Mouse (Mus musculus): ENCODE results near the gene Rspo3. TPM values are rescaled to one million over a fixed set of nuclear protein-coding genes. Genes with fewer than 3 reads are reported as not detected.

The Rspo3 gene
- polyA plus RNA-seq, 1 experiment from 2014 or later: 14.2 TPM

DNA sequence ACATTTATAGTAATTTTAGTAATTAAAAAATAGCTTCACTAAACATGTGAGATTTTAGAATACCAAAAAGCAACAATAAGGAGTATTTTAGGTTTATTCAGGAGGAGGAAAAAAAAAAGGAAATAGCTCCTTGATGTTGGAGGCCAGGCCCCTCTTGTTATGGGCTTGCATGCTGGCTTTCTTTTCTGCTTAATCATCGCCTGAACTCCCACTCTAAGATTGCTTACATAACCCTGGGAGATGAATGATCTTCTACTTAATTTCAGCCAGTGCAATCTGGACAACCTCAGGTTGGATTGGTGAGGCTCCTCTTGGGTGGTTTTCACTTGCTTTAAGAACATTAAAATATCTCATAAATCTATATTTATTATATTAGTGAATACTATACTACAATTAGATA lies 54.7 kb downstream of the Rspo3 start:
- H3K4me2 ChIP-seq (ENCODE audit: low read depth, low read length): no peak overlapping the region

DNA sequence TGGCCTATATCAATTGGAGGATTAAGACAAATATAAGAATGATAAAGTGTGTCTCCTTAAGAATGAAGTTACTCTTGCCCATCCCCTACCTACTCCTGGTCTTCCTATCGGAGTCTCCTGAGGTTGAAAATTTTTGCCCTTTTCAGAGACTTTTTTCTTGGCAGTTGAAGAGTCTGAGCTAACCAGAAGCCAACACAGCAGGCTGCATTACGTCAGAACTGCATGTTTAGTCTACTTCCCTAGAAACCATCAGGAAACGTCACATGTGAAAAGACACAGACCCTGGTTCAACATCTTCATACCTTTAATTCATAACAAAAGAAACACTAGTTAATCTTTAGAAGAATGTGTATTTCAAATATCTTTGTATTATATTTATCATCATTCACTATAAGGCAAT lies 56.3 kb downstream of the Rspo3 start:
- ATAC-seq (replicated peaks; ENCODE audit: insufficient number of reproducible peaks, low FRiP score, low TSS enrichment, low read depth) (no peak), DNase-seq (ENCODE audit: low spot score) (no peak)
- Histone ChIP-seq H3K36me3 (replicated peaks; ENCODE audit: control insufficient read depth, insufficient read depth, low read depth, low read length) (no peaks in the 10 kb centered on the region), H3K27ac (replicated peaks; ENCODE audit: low read depth, low read length) (no peak overlapping the region), H3K27me3 (ENCODE audit: control insufficient read depth, insufficient read depth, low read length) (no peaks in the 10 kb centered on the region), H3K9ac (replicated peaks; ENCODE audit: low read length) (no peak overlapping the region), H3K4me3 (ENCODE audit: low read depth, low read length) (no peak overlapping the region), H3K4me2 (ENCODE audit: low read depth, low read length) (no peak overlapping the region), H3K9me3 (replicated peaks; ENCODE audit: control insufficient read depth, low read length) (no peaks in the 10 kb centered on the region), H3K4me1 (ENCODE audit: control insufficient read depth, insufficient read depth, low read length) (no peaks in the 10 kb centered on the region)
- 73% methylated on average over 3 of the region's 3 CpGs for WGBS

More for the DNA sequence above, 54.7 kb downstream of the Rspo3 start:
- H3K4me3 ChIP-seq (ENCODE audit: low read depth, low read length): no peak overlapping the region
- H3K27ac ChIP-seq (replicated peaks; ENCODE audit: low read depth, low read length): no peak overlapping the region
- no peak for DNase-seq (ENCODE audit: low spot score)
- H3K9ac ChIP-seq (replicated peaks; ENCODE audit: low read length): no peak overlapping the region
- 47% methylated on average over 1 of the region's 1 CpGs for WGBS
- no peaks in the 10 kb centered on the region for H3K9me3 ChIP-seq (replicated peaks; ENCODE audit: control insufficient read depth, low read length)
- ATAC-seq (replicated peaks; ENCODE audit: insufficient number of reproducible peaks, low FRiP score, low TSS enrichment, low read depth): no peak
- H3K36me3 ChIP-seq (replicated peaks; ENCODE audit: control insufficient read depth, insufficient read depth, low read depth, low read length): no peaks in the 10 kb centered on the region
- H3K27me3 ChIP-seq (ENCODE audit: control insufficient read depth, insufficient read depth, low read length): no peaks in the 10 kb centered on the region
- no peaks in the 10 kb centered on the region for H3K4me1 ChIP-seq (ENCODE audit: control insufficient read depth, insufficient read depth, low read length)

DNA sequence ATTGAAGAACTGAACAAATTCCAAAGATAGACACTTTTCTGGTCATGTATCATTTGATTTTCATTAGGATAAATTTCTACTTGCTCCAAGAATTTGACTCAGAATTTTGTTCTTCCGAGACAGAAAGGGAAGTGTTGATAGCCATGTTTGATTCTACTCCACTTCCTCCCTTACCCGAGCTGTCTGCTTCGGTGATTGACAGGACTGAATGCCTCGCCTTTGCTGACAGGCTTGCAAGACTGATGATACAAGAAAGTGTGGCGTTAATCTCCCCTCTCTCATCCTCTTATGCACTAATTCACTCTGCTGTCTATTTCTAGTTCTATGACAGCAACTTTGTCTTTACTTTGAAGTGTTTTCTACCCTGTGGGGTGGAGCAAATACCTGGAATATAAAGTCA lies 65.2 kb downstream of the Rspo3 start:
- DNase-seq (ENCODE audit: low spot score): no peak
- 57% methylated on average over 5 of the region's 5 CpGs for WGBS
- no peak overlapping the region for H3K9ac ChIP-seq (replicated peaks; ENCODE audit: low read length)

DNA sequence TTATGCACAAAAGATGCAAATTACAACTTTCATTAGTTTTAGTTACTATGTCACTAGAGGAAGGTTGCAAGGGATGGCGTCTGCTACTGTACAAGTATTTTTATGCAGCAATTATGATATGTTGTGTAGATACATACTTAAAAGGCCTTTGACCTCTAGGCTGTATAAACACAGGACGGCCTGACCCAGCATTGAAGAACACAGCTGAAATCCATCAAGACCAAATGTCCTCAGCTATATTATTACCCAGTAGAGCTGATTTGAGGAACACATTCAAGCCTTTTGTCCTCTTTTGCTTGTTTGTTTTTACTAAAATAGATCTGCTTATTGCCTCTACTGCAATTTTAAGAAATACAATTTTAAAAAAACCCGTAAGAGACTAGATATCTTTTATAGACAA lies 75.6 kb downstream of the Rspo3 start:
- WGBS: 46% methylated on average over 3 of the region's 3 CpGs
- no peak for DNase-seq (ENCODE audit: low spot score)

More for the DNA sequence above, 65.2 kb downstream of the Rspo3 start:
- no peaks in the 10 kb centered on the region for H3K27me3 ChIP-seq (ENCODE audit: control insufficient read depth, insufficient read depth, low read length)
- no peak overlapping the region for H3K4me2 ChIP-seq (ENCODE audit: low read depth, low read length)
- no peak overlapping the region for H3K27ac ChIP-seq (replicated peaks; ENCODE audit: low read depth, low read length)
- H3K4me1 ChIP-seq (ENCODE audit: control insufficient read depth, insufficient read depth, low read length): no peaks in the 10 kb centered on the region
- H3K4me3 ChIP-seq (ENCODE audit: low read depth, low read length): no peak overlapping the region
- H3K9me3 ChIP-seq (replicated peaks; ENCODE audit: control insufficient read depth, low read length): no peaks in the 10 kb centered on the region
- H3K36me3 ChIP-seq (replicated peaks; ENCODE audit: control insufficient read depth, insufficient read depth, low read depth, low read length): no peaks in the 10 kb centered on the region
- ATAC-seq (replicated peaks; ENCODE audit: insufficient number of reproducible peaks, low FRiP score, low TSS enrichment, low read depth): no peak

DNA sequence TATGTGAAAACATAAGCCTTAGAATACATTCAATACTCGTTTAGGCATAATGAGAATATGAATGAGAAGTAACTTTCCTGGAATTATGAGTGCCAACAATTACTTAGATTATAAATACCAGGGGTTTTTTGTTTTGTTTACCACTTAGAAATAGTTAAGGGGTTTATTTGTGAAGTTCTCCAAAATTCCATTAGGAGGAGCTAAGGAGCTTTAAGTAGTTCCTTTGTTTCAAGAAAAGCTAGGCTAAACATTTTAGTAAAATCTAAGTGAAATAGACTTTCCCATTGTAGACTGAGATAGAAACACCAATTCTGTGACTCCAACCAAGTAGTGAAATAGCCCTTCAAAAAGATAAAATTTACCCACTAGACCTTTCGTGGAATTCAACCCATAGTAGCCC lies 76.0 kb downstream of the Rspo3 start:
- peak; percentile 16 for DNase-seq (ENCODE audit: low spot score)
- H3K27ac ChIP-seq (replicated peaks; ENCODE audit: low read depth, low read length): no peak overlapping the region
- ATAC-seq (replicated peaks; ENCODE audit: insufficient number of reproducible peaks, low FRiP score, low TSS enrichment, low read depth): no peak
- WGBS: 69% methylated on average over 2 of the region's 2 CpGs
- no peaks in the 10 kb centered on the region for H3K9me3 ChIP-seq (replicated peaks; ENCODE audit: control insufficient read depth, low read length)
- no peak overlapping the region for H3K4me3 ChIP-seq (ENCODE audit: low read depth, low read length)
- no peaks in the 10 kb centered on the region for H3K4me1 ChIP-seq (ENCODE audit: control insufficient read depth, insufficient read depth, low read length)
- no peak overlapping the region for H3K9ac ChIP-seq (replicated peaks; ENCODE audit: low read length)
- H3K27me3 ChIP-seq (ENCODE audit: control insufficient read depth, insufficient read depth, low read length): no peaks in the 10 kb centered on the region
- no peak overlapping the region for H3K4me2 ChIP-seq (ENCODE audit: low read depth, low read length)
- H3K36me3 ChIP-seq (replicated peaks; ENCODE audit: control insufficient read depth, insufficient read depth, low read depth, low read length): no peaks in the 10 kb centered on the region

More for the DNA sequence above, 75.6 kb downstream of the Rspo3 start:
- Histone ChIP-seq H3K9me3 (replicated peaks; ENCODE audit: control insufficient read depth, low read length) (no peaks in the 10 kb centered on the region), H3K36me3 (replicated peaks; ENCODE audit: control insufficient read depth, insufficient read depth, low read depth, low read length) (no peaks in the 10 kb centered on the region), H3K4me1 (ENCODE audit: control insufficient read depth, insufficient read depth, low read length) (no peaks in the 10 kb centered on the region), H3K9ac (replicated peaks; ENCODE audit: low read length) (no peak overlapping the region), H3K27ac (replicated peaks; ENCODE audit: low read depth, low read length) (no peak overlapping the region), H3K4me3 (ENCODE audit: low read depth, low read length) (no peak overlapping the region), H3K27me3 (ENCODE audit: control insufficient read depth, insufficient read depth, low read length) (no peaks in the 10 kb centered on the region), H3K4me2 (ENCODE audit: low read depth, low read length) (no peak overlapping the region)
- ATAC-seq (replicated peaks; ENCODE audit: insufficient number of reproducible peaks, low FRiP score, low TSS enrichment, low read depth): no peak

DNA sequence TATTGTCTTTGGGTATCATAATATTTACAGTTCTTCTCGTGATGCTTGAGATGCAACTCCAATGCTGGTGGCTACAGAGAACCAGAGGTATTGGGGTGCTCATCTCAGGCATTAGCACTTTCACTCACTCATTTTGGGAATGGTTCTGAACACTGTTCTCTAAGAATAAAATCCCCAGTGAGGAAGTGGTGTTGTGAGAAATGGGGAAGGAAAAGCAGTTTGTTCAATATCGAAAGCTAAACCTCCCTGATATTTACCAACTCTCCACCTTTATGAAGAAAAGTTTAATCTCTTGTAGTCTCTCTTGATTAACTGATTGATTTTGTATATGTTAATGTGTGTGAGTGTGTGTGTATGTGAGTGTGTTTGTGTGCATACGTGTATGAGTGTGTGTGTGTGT lies 90.6 kb downstream of the Rspo3 start:
- ATAC-seq (replicated peaks; ENCODE audit: insufficient number of reproducible peaks, low FRiP score, low TSS enrichment, low read depth) (no peak), DNase-seq (ENCODE audit: low spot score) (no peak)
- Histone ChIP-seq H3K4me3 (ENCODE audit: low read depth, low read length) (no peak overlapping the region), H3K27ac (replicated peaks; ENCODE audit: low read depth, low read length) (no peak overlapping the region), H3K4me2 (ENCODE audit: low read depth, low read length) (no peak overlapping the region), H3K9me3 (replicated peaks; ENCODE audit: control insufficient read depth, low read length) (no peaks in the 10 kb centered on the region), H3K36me3 (replicated peaks; ENCODE audit: control insufficient read depth, insufficient read depth, low read depth, low read length) (no peaks in the 10 kb centered on the region), H3K4me1 (ENCODE audit: control insufficient read depth, insufficient read depth, low read length) (no peaks in the 10 kb centered on the region), H3K9ac (replicated peaks; ENCODE audit: low read length) (no peak overlapping the region), H3K27me3 (ENCODE audit: control insufficient read depth, insufficient read depth, low read length) (no peaks in the 10 kb centered on the region)
- 69% methylated on average over 3 of the region's 3 CpGs for WGBS

DNA sequence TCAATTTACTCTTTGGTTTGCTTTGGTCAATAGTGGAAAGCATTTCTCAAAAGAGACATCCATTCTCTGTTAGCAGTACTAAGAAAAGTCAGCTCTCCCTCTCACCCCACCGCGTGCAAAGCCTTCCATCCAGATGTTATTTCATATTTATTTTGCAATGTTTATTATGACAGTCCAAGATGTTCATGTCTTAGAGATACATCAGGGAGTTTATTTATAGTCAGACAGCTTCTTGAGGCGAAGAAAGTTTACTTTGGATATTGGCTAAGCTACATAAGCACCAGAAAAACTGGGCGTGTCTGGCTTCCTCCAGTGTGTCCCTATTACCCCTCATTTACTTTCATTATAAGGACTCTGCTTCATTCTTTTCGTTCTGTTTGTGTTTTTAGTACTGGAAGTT lies 94.4 kb downstream of the Rspo3 start:
- no peaks in the 10 kb centered on the region for H3K9me3 ChIP-seq (replicated peaks; ENCODE audit: control insufficient read depth, low read length)
- DNase-seq (ENCODE audit: low spot score) (no peak), ATAC-seq (replicated peaks; ENCODE audit: insufficient number of reproducible peaks, low FRiP score, low TSS enrichment, low read depth) (no peak)
- no peaks in the 10 kb centered on the region for H3K27me3 ChIP-seq (ENCODE audit: control insufficient read depth, insufficient read depth, low read length)
- H3K36me3 ChIP-seq (replicated peaks; ENCODE audit: control insufficient read depth, insufficient read depth, low read depth, low read length): no peaks in the 10 kb centered on the region
- 81% methylated on average over 5 of the region's 5 CpGs for WGBS
- no peak overlapping the region for H3K27ac ChIP-seq (replicated peaks; ENCODE audit: low read depth, low read length)
- no peak overlapping the region for H3K4me3 ChIP-seq (ENCODE audit: low read depth, low read length)
- H3K4me2 ChIP-seq (ENCODE audit: low read depth, low read length): no peak overlapping the region
- no peak overlapping the region for H3K9ac ChIP-seq (replicated peaks; ENCODE audit: low read length)
- H3K4me1 ChIP-seq (ENCODE audit: control insufficient read depth, insufficient read depth, low read length): no peaks in the 10 kb centered on the region

DNA sequence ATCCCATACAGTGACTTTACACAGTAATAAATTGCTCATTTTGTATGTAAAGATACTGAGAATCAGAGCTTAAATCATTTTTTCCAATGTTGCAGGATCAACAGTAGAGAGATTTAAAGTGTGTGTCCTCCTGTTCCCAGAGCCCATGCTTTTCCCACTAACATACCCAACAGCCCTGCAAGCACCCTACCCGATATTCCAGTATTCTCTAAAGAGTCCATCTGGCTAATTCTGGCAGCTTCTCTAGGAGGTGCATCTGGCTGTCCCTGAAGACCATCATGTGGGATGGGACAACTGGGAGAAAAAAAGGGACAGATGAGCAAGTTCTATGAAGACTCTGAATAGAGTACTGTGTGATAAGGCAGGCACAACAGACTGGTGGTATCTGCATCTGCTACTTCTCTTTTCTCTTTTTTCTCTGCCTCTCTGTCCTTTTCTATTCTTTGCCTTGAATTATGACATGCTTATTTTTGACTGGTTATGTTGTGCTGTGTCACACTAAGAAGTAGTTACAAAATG lies 102.7 kb downstream of the Rspo3 start:
- H3K4me3 ChIP-seq (ENCODE audit: low read depth, low read length): no peak overlapping the region
- no peak overlapping the region for H3K4me2 ChIP-seq (ENCODE audit: low read depth, low read length)
- no peaks in the 10 kb centered on the region for H3K9me3 ChIP-seq (replicated peaks; ENCODE audit: control insufficient read depth, low read length)
- H3K4me1 ChIP-seq (ENCODE audit: control insufficient read depth, insufficient read depth, low read length): no peaks in the 10 kb centered on the region
- H3K36me3 ChIP-seq (replicated peaks; ENCODE audit: control insufficient read depth, insufficient read depth, low read depth, low read length): no peaks in the 10 kb centered on the region
- ATAC-seq (replicated peaks; ENCODE audit: insufficient number of reproducible peaks, low FRiP score, low TSS enrichment, low read depth) (no peak), DNase-seq (ENCODE audit: low spot score) (no peak)
- 81% methylated on average over 1 of the region's 1 CpGs for WGBS
- no peak overlapping the region for H3K27ac ChIP-seq (replicated peaks; ENCODE audit: low read depth, low read length)
- H3K9ac ChIP-seq (replicated peaks; ENCODE audit: low read length): no peak overlapping the region
- H3K27me3 ChIP-seq (ENCODE audit: control insufficient read depth, insufficient read depth, low read length): no peaks in the 10 kb centered on the region
